Mouse (Mus musculus): ENCODE data around the gene Rbp2. TPM values are rescaled to one million over a fixed set of nuclear protein-coding genes. Genes with fewer than 3 reads are reported as not detected.

Rbp2 gene
- polyA plus RNA-seq, 1 experiment from 2014 or later, result 3.7 TPM

Other genes starting within 250 kb of the Rbp2 start
- 4.8 and 5.2 TPM in 2 replicates for gene Nmnat3, start 198.7 kb upstream of the Rbp2 start, polyA plus RNA-seq (2014; fragmentation: Nextera tagmentation; extraction: Ambion mirVana)
- gene Rbp1, start 63.2 kb upstream of the Rbp2 start, polyA plus RNA-seq (2014; fragmentation: Nextera tagmentation; extraction: Ambion mirVana), result 60.5 and 64.8 TPM in 2 replicates
- 201 and 226 TPM in 2 replicates for gene Copb2, start 77.6 kb downstream of the Rbp2 start, polyA plus RNA-seq (2014; fragmentation: Nextera tagmentation; extraction: Ambion mirVana)
- gene Mrps22, start 115.5 kb downstream of the Rbp2 start, polyA plus RNA-seq (2014; fragmentation: Nextera tagmentation; extraction: Ambion mirVana), result 45.5 and 47.0 TPM in 2 replicates

Data from embryonic facial prominence, embryonic 14.5 days (tissue).